ENCODE assay signal across 19 mouse cellular contexts in the genomic region with DNA sequence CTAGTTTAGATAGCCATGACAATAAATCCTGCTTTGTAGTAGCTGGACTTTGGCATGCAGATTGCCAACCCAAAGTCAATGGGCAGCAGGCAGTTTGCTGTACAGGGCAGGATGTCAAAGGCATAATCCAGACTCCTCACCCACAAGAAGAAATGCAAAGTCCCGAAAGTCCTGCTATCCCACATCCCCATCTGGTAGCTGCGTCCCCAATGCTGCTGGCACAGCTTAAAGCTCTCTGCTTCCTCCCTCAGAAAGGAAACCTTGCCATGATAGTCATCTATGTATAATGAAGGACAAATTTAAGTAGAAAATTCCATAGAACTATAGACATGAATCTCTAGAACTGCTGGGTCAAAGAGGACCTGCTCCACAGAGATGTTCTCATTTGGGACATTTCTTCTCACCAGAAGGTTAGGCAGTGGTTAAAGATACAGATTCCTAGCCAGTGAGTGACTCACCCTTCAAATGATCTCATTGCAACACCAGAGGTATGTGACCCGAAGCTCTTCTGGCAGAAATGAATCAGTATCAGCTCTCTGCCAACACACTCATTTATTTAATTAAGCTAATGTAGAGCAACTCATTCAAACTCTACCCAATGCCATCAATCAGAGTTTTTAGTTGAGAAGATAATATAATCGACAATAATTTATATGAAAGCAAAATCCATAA.
A peak's percentile ranks its signal among the peaks of the same experiment; 100 is the strongest.
DNase-seq lines count a peak whose midpoint lies in the region; ATAC-seq and TF ChIP-seq lines count a peak whose summit lies in the region.
"Had no signal": no experiment of that assay in that cellular context is flagged by ENCODE, and none has a peak within 500 bp of the region (broad histone marks: within the 10 kb centered on the region; RNA-seq: fewer than 3 reads in every experiment).

No protein-coding gene starts in this region.

- 59% methylated on average over 4 of the region's 4 CpGs for WGBS in liver, adult 2 months
- WGBS in liver, postnatal 0 days (ENCODE audit: insufficient replicate concordance) = 74% methylated on average over 4 of the region's 4 CpGs
- 89% methylated on average over 4 of the region's 4 CpGs for WGBS in hindbrain, embryonic 10.5 days

- intact Hi-C loops in left cerebral cortex, postnatal 14 days (cut with DNase I) = no loop called here

- DNase-seq in adrenal gland, postnatal 14 days = peak; percentile 17
- DNase-seq in adrenal gland, postnatal 4 days (ENCODE audit: low spot score in 2 of 2) = no peak
- peak; percentile 78 for DNase-seq in liver, adult 2 months (ENCODE audit: extremely low read depth, low read depth, low spot score)
- DNase-seq in liver, postnatal 0 days = no peak
- DNase-seq in 3T3-L1 (ENCODE audit: low read depth, low spot score) (peak; percentile 88), adipocyte (ENCODE audit: low spot score) (peak; percentile 61)
- no peak for DNase-seq in hindbrain, embryonic 10.5 days (ENCODE audit: low spot score)
- no peak for DNase-seq in left cerebral cortex, postnatal 14 days (ENCODE audit: low spot score in 2 of 2)
- DNase-seq: cerebellum, adult 9-11 months; gastrocnemius, postnatal 10 days; kidney, adult 11 months; kidney, postnatal 10 days; layer of hippocampus, adult 9-11 months; thymus, postnatal 4 days had no signal

- H3K27ac ChIP-seq in liver, adult 2 months (replicated peaks; ENCODE audit: insufficient read depth, low read depth, low read length) = no peak overlapping the region
- H3K27ac ChIP-seq in liver, postnatal 0 days (ENCODE audit: low read depth) = no peak overlapping the region
- H3K27ac ChIP-seq in hindbrain, embryonic 10.5 days = no peak overlapping the region
- H3K27ac ChIP-seq: midbrain, embryonic 10.5 days had no signal

- H3K27me3 ChIP-seq in liver, adult 2 months (ENCODE audit: control insufficient read depth, insufficient read depth, low read length) = no peaks in the 10 kb centered on the region
- H3K27me3 ChIP-seq in liver, postnatal 0 days (ENCODE audit: insufficient read depth, low read length) = no peaks in the 10 kb centered on the region
- no peaks in the 10 kb centered on the region for H3K27me3 ChIP-seq in hindbrain, embryonic 10.5 days (ENCODE audit: insufficient read depth, poor library complexity, severe bottlenecking)

- no peak overlapping the region for H3K4me2 ChIP-seq in liver, postnatal 0 days (ENCODE audit: low read depth, low read length)
- H3K4me2 ChIP-seq: liver, embryonic 11.5 days had no signal

- H3K36me3 ChIP-seq in liver, adult 2 months (ENCODE audit: control insufficient read depth, insufficient read depth, low read length) = no peaks in the 10 kb centered on the region
- no peaks in the 10 kb centered on the region for H3K36me3 ChIP-seq in liver, postnatal 0 days (replicated peaks; ENCODE audit: insufficient read depth, low read length)
- H3K36me3 ChIP-seq in hindbrain, embryonic 10.5 days = no peaks in the 10 kb centered on the region
- H3K36me3 ChIP-seq: G1E; midbrain, embryonic 10.5 days had no signal

- H3K9me3 ChIP-seq in liver, postnatal 0 days (ENCODE audit: low read length) = no peaks in the 10 kb centered on the region
- H3K9me3 ChIP-seq in hindbrain, embryonic 10.5 days = no peaks in the 10 kb centered on the region
- H3K9me3 ChIP-seq: G1E; midbrain, embryonic 10.5 days had no signal

- no peak for TF ChIP-seq CTCF in liver, adult 2 months (IDR thresholded peaks at IDR 0.05; ENCODE audit: low read depth, low read length)
- TF ChIP-seq CTCF in liver, postnatal 0 days (IDR thresholded peaks at IDR 0.05; ENCODE audit: low read depth) = no peak

- H3K79me2 ChIP-seq in liver, adult 2 months (ENCODE audit: control insufficient read depth, insufficient read depth, low read length) = no peaks in the 10 kb centered on the region

- H3K9ac ChIP-seq in liver, adult 2 months (ENCODE audit: low read depth, low read length) = no peak overlapping the region
- no peak overlapping the region for H3K9ac ChIP-seq in liver, postnatal 0 days (replicated peaks)

- H3K4me3 ChIP-seq in liver, adult 2 months (ENCODE audit: insufficient read depth, low read depth, low read length) = no peak overlapping the region
- H3K4me3 ChIP-seq in liver, postnatal 0 days (ENCODE audit: low read depth, low read length) = no peak overlapping the region
- no peak overlapping the region for H3K4me3 ChIP-seq in hindbrain, embryonic 10.5 days
- H3K4me3 ChIP-seq: midbrain, embryonic 10.5 days had no signal

- TF ChIP-seq EP300 in liver, postnatal 0 days (IDR thresholded peaks at IDR 0.05; ENCODE audit: low read depth) = no peak

- peaks cover 3% of the 10 kb centered on the region; the same call in 1 of the 2 replicates for H3K4me1 ChIP-seq in liver, adult 2 months (ENCODE audit: control insufficient read depth, insufficient read depth, low read length)
- H3K4me1 ChIP-seq in liver, postnatal 0 days (ENCODE audit: insufficient read depth) = peaks cover 11% of the 10 kb centered on the region; the same call in 1 of the 2 replicates
- H3K4me1 ChIP-seq in hindbrain, embryonic 10.5 days (replicated peaks) = no peaks in the 10 kb centered on the region
- H3K4me1 ChIP-seq: midbrain, embryonic 10.5 days had no signal

- TF ChIP-seq POLR2A in liver, adult 2 months (IDR thresholded peaks at IDR 0.05; ENCODE audit: extremely low read depth, insufficient read depth, low read length) = no peak

- ATAC-seq in liver, postnatal 0 days = no peak
- ATAC-seq: forebrain, embryonic 16.5 days; hindbrain, embryonic 16.5 days had no signal

Comparison
In these comparisons a context has a peak if more than half of its experiments do, and no peak if none do; other contexts are left out.
1. DNase-seq: peak in adrenal gland, postnatal 14 days (single experiment), liver, adult 2 months (single experiment), 3T3-L1 (single experiment) and adipocyte (single experiment); none in adrenal gland, postnatal 4 days (0 of 2), liver, postnatal 0 days (single experiment), hindbrain, embryonic 10.5 days (single experiment) and left cerebral cortex, postnatal 14 days (0 of 2).